Mouse (Mus musculus) spleen, adult 2 months (tissue): Measurements from ENCODE around the gene Sema5a. TPM values are rescaled to one million over a fixed set of nuclear protein-coding genes. Genes with fewer than 3 reads are reported as not detected.

Source experiments
- DNase-seq, 2 experiments: peaks; one replicate each; pipeline versions ENCODE4 v3.0.0 to v3.0.0-alpha.2; 2012 to 2021; ENCODE audit warnings: low spot score in 2 of 2, low read depth in 1 of 2
- H3K27ac ChIP-seq: fragments of 200-500 bp; 2 replicates; pipeline ENCODE4 v1.5.1; 2012; ENCODE audit warnings: low read length, inconsistent platforms; ENCODE audit not compliant: insufficient read depth
- H3K27me3 ChIP-seq: fragments of 200-500 bp; 2 replicates; pipeline ENCODE4 v1.6.1; 2012; ENCODE audit warnings: mild to moderate bottlenecking, moderate library complexity, low read length, inconsistent platforms; ENCODE audit not compliant: control insufficient read depth, insufficient read depth
- H3K36me3 ChIP-seq: fragments of 200-500 bp; 2 replicates; pipeline ENCODE4 v1.6.1; 2012; ENCODE audit warnings: mild to moderate bottlenecking, low read length, inconsistent platforms; ENCODE audit not compliant: control insufficient read depth, insufficient read depth
- H3K4me1 ChIP-seq: fragments of 200-500 bp; 2 replicates; pipeline ENCODE4 v1.6.1; 2011; ENCODE audit warnings: inconsistent platforms; ENCODE audit not compliant: control insufficient read depth, insufficient read depth, insufficient read length
- H3K4me3 ChIP-seq: fragments of 200-500 bp; 2 replicates; pipeline ENCODE4 v1.5.1; 2011; ENCODE audit warnings: mild to moderate bottlenecking, inconsistent platforms; ENCODE audit not compliant: insufficient read depth, insufficient read length; ENCODE audit errors: extremely low read depth
- CTCF ChIP-seq: fragments of 200-500 bp; IDR thresholded peaks from 2 replicates; pipeline ENCODE4 v1.5.1; 2011; ENCODE audit warnings: mild to moderate bottlenecking, inconsistent platforms; ENCODE audit not compliant: insufficient read depth, insufficient read length, insufficient replicate concordance; ENCODE audit errors: extremely low read depth
- POLR2A ChIP-seq: fragments of 200-500 bp; IDR thresholded peaks from 2 replicates; pipeline ENCODE4 v1.6.1; 2011; ENCODE audit warnings: low read depth, low read length, inconsistent platforms
- WGBS: fragments of 180-500 bp; shearing (Covaris S2); methylation state at CpG from one replicate; pipeline ENCODE4 v1.1.7; 2018; 5-methylcytosine and 5-hydroxymethylcytosine counted together
- polyA plus RNA-seq: library from polyadenylated mRNA; depleted of rRNA; stranded (reverse); fragments of >200 nt; gene quantifications from 2 replicates; pipeline ENCODE4 v1.2.3, GENCODE M21; 2012

Sema5a gene
- polyA plus RNA-seq, 1 experiment, result 5.4 TPM

- H3K36me3 ChIP-seq, result no peaks in the 10 kb centered on the region
- H3K27ac ChIP-seq, result no peak overlapping the region
- 91% methylated on average over 7 of the region's 7 CpGs for WGBS
These were observed 366.6 kb downstream of the Sema5a start for GRCm38 (mm10) chr15:32611201-32611600.

GRCm38 (mm10) chr15:32613718-32614117 lies 369.1 kb downstream of the Sema5a start:
- Histone ChIP-seq H3K27me3 (no peaks in the 10 kb centered on the region), H3K27ac (no peak overlapping the region), H3K4me3 (no peak overlapping the region), H3K4me1 (no peaks in the 10 kb centered on the region), H3K36me3 (no peaks in the 10 kb centered on the region)
- TF ChIP-seq CTCF, result no peak
- TF ChIP-seq POLR2A, result no peak
- DNase-seq, result no peak
- WGBS, result 92% methylated on average over 6 of the region's 6 CpGs

More at GRCm38 (mm10) chr15:32611201-32611600, 366.6 kb downstream of the Sema5a start:
- Histone ChIP-seq H3K4me3 (no peak overlapping the region), H3K27me3 (no peaks in the 10 kb centered on the region), H3K4me1 (no peaks in the 10 kb centered on the region)
- no peak for DNase-seq
- TF ChIP-seq CTCF (no peak), POLR2A (no peak)

- Histone ChIP-seq H3K36me3 (no peaks in the 10 kb centered on the region), H3K4me3 (no peak overlapping the region), H3K4me1 (no peaks in the 10 kb centered on the region), H3K27me3 (no peaks in the 10 kb centered on the region), H3K27ac (no peak overlapping the region)
- TF ChIP-seq CTCF, result no peak
- TF ChIP-seq POLR2A, result no peak
- WGBS, result 86% methylated on average over 5 of the region's 5 CpGs
- no peak for DNase-seq
These were observed 371.2 kb downstream of the Sema5a start for GRCm38 (mm10) chr15:32615773-32616172.

- Histone ChIP-seq H3K4me1 (no peaks in the 10 kb centered on the region), H3K27me3 (no peaks in the 10 kb centered on the region), H3K36me3 (no peaks in the 10 kb centered on the region), H3K27ac (no peak overlapping the region), H3K4me3 (no peak overlapping the region)
- WGBS, result 64% methylated on average over 2 of the region's 2 CpGs
- DNase-seq, result no peak
- no peak for TF ChIP-seq CTCF
- no peak for TF ChIP-seq POLR2A
These were observed 374.6 kb downstream of the Sema5a start for GRCm38 (mm10) chr15:32619199-32619598.

- H3K4me1 ChIP-seq, result no peaks in the 10 kb centered on the region
- DNase-seq, result no peak
- H3K27me3 ChIP-seq, result no peaks in the 10 kb centered on the region; the same call in 1 of the 2 replicates
- TF ChIP-seq POLR2A (no peak), CTCF (no peak)
- no peaks in the 10 kb centered on the region for H3K36me3 ChIP-seq
- no peak overlapping the region for H3K27ac ChIP-seq
- H3K4me3 ChIP-seq, result no peak overlapping the region
- 75% methylated on average over 12 of the region's 12 CpGs for WGBS
These were observed 378.6 kb downstream of the Sema5a start for GRCm38 (mm10) chr15:32623037-32623739.

GRCm38 (mm10) chr15:32624106-32624505 lies 379.5 kb downstream of the Sema5a start:
- DNase-seq, result no peak
- H3K27me3 ChIP-seq, result no peaks in the 10 kb centered on the region; the same call in 1 of the 2 replicates
- no peaks in the 10 kb centered on the region for H3K36me3 ChIP-seq
- TF ChIP-seq POLR2A, result no peak
- H3K27ac ChIP-seq, result no peak overlapping the region
- no peak overlapping the region for H3K4me3 ChIP-seq
- 90% methylated on average over 4 of the region's 4 CpGs for WGBS
- no peaks in the 10 kb centered on the region for H3K4me1 ChIP-seq

- H3K4me3 ChIP-seq, result no peak overlapping the region
- WGBS, result 89% methylated on average over 2 of the region's 2 CpGs
These were observed 381.4 kb downstream of the Sema5a start for GRCm38 (mm10) chr15:32626031-32626430.

More at GRCm38 (mm10) chr15:32626031-32626430, 381.4 kb downstream of the Sema5a start:
- Histone ChIP-seq H3K27me3 (no peaks in the 10 kb centered on the region; the same call in 1 of the 2 replicates), H3K36me3 (no peaks in the 10 kb centered on the region), H3K4me1 (no peaks in the 10 kb centered on the region), H3K27ac (no peak overlapping the region)
- TF ChIP-seq POLR2A (no peak), CTCF (no peak)
- DNase-seq, result no peak
